Mouse (Mus musculus) bone marrow, adult 2 months (tissue): ENCODE measurements around the gene Sfmbt2. TPM values are rescaled to one million over a fixed set of nuclear protein-coding genes. Genes with fewer than 3 reads are reported as not detected.

Source experiments
- H3K27ac ChIP-seq: fragments of 200-500 bp; 2 replicates; pipeline ENCODE4 v1.5.1; 2012; ENCODE audit warnings: low read depth, mild to moderate bottlenecking, control low read depth, inconsistent platforms, low read length; ENCODE audit not compliant: control insufficient read depth, poor library complexity, insufficient read depth
- H3K4me1 ChIP-seq: fragments of 200-500 bp; 2 replicates; pipeline ENCODE4 v1.6.1; 2011; ENCODE audit warnings: low read length; ENCODE audit not compliant: control insufficient read depth, insufficient read depth
- H3K4me3 ChIP-seq: fragments of 200-500 bp; replicated peaks from 2 replicates; pipeline ENCODE3; 2011; ENCODE audit warnings: mild to moderate bottlenecking, low read depth, low read length, control low read depth; ENCODE audit not compliant: control insufficient read depth
- CTCF ChIP-seq: fragments of 200-500 bp; IDR thresholded peaks from 2 replicates; pipeline ENCODE4 v1.5.1; 2011; ENCODE audit warnings: low read length, control low read depth; ENCODE audit not compliant: control insufficient read depth, insufficient read depth
- POLR2A ChIP-seq: fragments of 200-500 bp; IDR thresholded peaks from 2 replicates; pipeline ENCODE4 v1.6.1; 2011; ENCODE audit warnings: low read depth, mild to moderate bottlenecking, control low read depth, low read length, borderline replicate concordance; ENCODE audit not compliant: control insufficient read depth
- WGBS: fragments of 180-500 bp; shearing (Covaris S2); methylation state at CpG from one replicate; pipeline ENCODE4 v1.1.7; 2018; 5-methylcytosine and 5-hydroxymethylcytosine counted together
- polyA plus RNA-seq: library from polyadenylated mRNA; stranded (reverse); fragments of >200 nt; gene quantifications from 2 replicates; pipeline ENCODE4 v1.2.4, GENCODE M21; 2011; ENCODE audit warnings: low replicate concordance; ENCODE audit not compliant: missing spikeins, insufficient read depth, insufficient read length

Gene Sfmbt2
- polyA plus RNA-seq, 1 experiment, result 0.45 TPM

GRCm38 (mm10) chr2:10369676-10370075, 634 bp upstream of the Sfmbt2 start:
- Histone ChIP-seq H3K4me3 (no peak overlapping the region), H3K4me1 (no peaks in the 10 kb centered on the region; the same call in 1 of the 2 replicates), H3K27ac (no peak overlapping the region)
- 8% methylated on average over 8 of the region's 8 CpGs for WGBS
- no peak for TF ChIP-seq CTCF
- TF ChIP-seq POLR2A, result no peak

DNA sequence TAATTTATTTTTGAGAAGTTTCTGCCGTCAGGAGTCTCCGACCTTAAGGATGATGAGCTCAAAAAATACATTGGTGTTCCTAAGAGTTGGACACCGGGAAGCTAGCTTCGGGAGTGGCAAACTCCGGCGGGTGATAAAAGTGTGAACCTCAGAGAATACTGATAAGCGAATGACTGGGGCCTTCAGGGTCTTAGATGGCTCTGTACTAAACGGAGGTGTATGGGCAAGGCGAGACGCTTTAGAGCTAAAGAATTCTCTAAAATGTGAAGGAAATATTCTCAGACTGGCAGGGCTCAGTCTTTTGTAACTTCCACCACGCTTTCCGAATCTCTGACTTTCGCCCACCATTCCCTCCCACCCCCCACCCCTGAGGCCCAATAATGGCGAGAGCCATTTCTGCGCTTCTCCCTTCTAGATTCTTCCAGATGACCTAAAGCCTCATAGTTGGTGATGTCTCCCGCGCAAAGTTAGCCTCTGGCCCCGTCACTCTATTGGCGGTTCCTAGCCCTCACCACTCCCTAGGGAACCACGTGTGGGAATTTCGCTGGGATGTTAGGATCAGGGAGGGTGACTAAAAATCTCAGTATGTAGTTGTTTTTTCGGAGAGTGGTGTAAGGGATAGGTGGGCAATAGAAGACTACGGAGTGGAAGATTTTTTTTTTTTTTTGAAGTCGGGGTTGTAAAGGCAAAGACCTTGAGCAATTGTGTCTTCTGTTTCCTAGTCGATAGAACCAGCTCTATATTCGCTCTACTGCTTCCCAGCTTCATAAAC, 563 bp downstream of the Sfmbt2 start:
- Histone ChIP-seq H3K4me3 (no peak overlapping the region), H3K27ac (no peak overlapping the region), H3K4me1 (peaks cover 2% of the 10 kb centered on the region)
- 7% methylated on average over 26 of the region's 26 CpGs for WGBS
- TF ChIP-seq POLR2A, result no peak
- TF ChIP-seq CTCF, result no peak

DNA sequence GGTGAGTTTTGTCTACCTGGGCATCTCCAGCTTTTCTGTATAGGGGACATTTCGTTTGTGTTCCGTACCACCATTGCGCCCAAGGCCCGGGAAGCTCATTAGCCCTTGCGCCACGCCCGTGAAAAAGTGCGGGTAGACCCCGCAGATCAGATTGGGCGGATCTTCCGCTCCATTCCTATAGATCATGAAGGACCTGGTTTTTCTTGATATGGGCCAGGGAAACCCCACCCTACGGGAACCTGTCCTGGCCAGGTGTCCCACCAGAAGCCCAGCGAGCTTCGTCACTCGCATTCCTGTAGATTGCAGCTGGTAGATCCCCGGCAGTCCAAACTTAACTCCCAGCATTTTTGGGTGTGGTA, 1.1 kb downstream of the Sfmbt2 start:
- 11% methylated on average over 16 of the region's 16 CpGs for WGBS
- Histone ChIP-seq H3K4me1 (peaks cover 2% of the 10 kb centered on the region), H3K4me3 (no peak overlapping the region), H3K27ac (no peak overlapping the region)
- TF ChIP-seq CTCF (no peak), POLR2A (no peak)

GRCm38 (mm10) chr2:10371899-10372298, 1.6 kb downstream of the Sfmbt2 start:
- H3K27ac ChIP-seq, result no peak overlapping the region
- TF ChIP-seq CTCF, result no peak
- no peak for TF ChIP-seq POLR2A
- H3K4me1 ChIP-seq, result peaks cover 2% of the 10 kb centered on the region
- H3K4me3 ChIP-seq, result peak overlapping the region; percentile 17
- WGBS, result 4% methylated on average over 14 of the region's 18 CpGs

GRCm38 (mm10) chr2:10372321-10372723, 2.0 kb downstream of the Sfmbt2 start:
- TF ChIP-seq POLR2A, result no peak
- no peak for TF ChIP-seq CTCF
- H3K27ac ChIP-seq, result no peak overlapping the region
- peaks cover 2% of the 10 kb centered on the region for H3K4me1 ChIP-seq
- peak overlapping the region; percentile 47 for H3K4me3 ChIP-seq
- 0% methylated on average over 31 of the region's 31 CpGs for WGBS

DNA sequence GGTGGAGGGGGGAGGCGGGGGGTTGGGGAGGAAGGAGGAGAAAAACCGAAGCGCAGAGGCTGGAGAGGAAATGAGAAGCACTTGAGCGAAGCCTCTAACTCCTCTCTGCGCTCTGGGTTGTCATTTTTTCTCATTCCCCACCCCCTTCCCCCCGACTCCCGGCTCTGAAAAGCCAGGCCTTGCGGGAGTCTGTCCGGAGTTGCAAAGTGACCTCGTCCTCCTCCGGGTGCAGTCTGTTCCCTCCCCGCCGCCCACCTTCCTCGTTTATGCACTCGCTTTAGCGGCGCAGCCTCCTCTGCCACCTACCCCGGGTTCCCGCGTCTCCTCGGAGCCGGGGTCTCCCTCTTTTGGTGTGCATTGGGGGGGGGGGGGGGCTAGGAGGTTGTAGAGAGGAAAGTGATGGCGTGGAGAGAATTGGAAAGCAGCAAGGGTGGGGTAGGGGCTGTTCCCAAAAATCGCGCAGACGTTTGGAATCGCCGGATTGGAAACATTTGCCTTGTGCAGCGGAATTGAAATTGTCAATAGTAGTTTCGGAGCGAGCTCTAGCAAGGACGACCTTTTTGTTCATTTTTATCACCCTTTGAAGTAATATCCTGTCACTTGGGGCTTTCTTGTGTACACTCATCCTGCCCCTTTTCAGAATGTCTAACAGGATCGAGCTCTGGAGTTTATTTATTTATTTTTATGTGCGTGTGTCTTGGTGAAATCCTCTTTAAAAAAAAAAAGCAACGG, 2.6 kb downstream of the Sfmbt2 start:
- Histone ChIP-seq H3K4me3 (peak overlapping the region; percentile 59), H3K27ac (no peak overlapping the region), H3K4me1 (peaks cover 2% of the 10 kb centered on the region)
- under 1% methylated on average over 35 of the region's 35 CpGs for WGBS
- TF ChIP-seq POLR2A (no peak), CTCF (no peak)

DNA sequence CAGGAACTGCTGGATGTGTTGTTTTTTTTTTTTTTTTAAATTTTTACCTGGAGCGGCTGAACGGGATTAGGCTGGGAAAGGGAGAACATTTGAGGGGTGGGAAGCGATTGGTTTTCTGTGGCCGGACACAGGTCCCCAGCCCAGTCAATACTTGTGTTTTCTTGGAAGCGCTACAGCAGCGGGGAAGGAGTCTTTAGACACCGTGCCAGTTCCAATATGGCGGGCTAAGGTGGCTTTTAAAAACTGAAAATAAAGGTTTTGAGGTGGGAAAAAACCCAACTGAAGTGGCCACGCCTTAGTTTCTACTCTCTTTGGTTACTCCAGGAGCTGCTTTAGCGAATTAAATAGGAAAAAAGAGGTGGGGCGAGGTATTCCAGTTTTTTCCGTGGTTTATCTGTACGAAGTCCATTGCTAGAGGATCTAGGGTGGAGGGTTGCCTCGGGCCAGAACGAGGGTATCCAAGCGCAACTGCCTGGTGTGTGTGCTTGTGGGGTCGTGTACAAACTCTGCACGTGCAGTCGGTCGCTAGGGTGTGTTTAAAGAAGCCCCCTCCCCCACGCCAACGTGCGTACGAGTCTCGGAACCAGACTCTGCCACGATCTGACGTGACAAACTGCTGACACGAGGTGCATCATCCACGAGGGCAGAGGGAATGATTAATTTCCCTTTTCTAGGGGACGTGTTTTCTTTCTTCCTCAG, 3.3 kb downstream of the Sfmbt2 start:
- WGBS, result under 1% methylated on average over 30 of the region's 30 CpGs

DNA sequence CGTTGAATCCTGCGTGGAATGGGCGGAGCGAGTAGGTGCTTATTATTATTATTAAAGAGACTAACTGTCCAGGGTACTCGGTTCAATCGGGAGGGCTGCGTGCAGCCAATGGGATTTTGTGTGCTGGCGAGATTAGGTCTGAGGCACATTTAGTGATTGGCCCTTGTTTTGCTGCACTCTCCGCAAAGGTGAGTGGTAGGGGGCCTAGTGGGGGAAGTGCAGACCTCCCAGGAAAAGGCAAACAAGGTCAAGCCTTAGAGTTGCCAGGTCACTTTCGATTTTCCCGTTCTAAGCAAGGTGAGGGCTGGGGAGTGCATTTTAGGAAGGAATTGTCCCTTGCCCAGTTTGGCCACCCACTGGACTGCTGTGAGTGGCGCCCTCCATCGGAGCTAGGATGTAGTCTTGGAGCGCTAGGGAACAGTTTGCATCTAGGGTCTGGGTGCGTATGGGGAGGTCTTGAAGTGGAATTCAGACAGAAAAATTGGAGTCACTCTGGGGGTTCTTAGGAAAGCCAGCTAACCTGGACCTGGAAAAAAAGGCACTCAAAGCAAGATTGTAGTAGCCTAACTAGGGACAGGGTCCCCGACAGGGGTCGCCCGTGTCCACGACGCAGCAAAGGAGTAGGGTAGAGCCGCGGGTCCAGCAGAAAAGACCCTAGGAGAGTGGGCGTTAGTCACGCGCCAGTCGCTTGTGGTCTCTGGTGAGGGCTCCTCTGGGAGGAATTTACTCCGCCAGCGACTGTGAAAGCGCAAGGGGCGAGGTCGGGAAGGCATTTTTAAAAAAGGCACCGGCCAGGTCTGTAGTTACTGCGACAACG, 4.1 kb downstream of the Sfmbt2 start:
- TF ChIP-seq CTCF, result no peak
- TF ChIP-seq POLR2A, result no peak

More for the DNA sequence above, 3.3 kb downstream of the Sfmbt2 start:
- TF ChIP-seq CTCF, result no peak
- TF ChIP-seq POLR2A, result no peak
- H3K27ac ChIP-seq, result no peak overlapping the region
- H3K4me3 ChIP-seq, result peak overlapping the region; percentile 49
- H3K4me1 ChIP-seq, result peaks cover 2% of the 10 kb centered on the region

More for the DNA sequence above, 4.1 kb downstream of the Sfmbt2 start:
- H3K27ac ChIP-seq, result no peak overlapping the region
- 1% methylated on average over 34 of the region's 34 CpGs for WGBS
- peaks cover 2% of the 10 kb centered on the region for H3K4me1 ChIP-seq
- H3K4me3 ChIP-seq, result no peak overlapping the region
